ENCODE assay signal across 29 mouse cellular contexts in genomic region chr5:105564761-105565160, GRCm38 (mm10). TPM values are rescaled to one million over a fixed set of nuclear protein-coding genes. Genes with fewer than 3 reads are reported as not detected.
DNase-seq lines count a peak whose midpoint lies in the region; ATAC-seq and TF ChIP-seq lines count a peak whose summit lies in the region.
"Had no signal": no experiment of that assay in that cellular context is flagged by ENCODE, and none has a peak within 500 bp of the region (broad histone marks: within the 10 kb centered on the region; RNA-seq: fewer than 3 reads in every experiment).

No protein-coding gene starts in this region.

- no peak for TF ChIP-seq EP300 in liver, embryonic 14.5 days (IDR thresholded peaks at IDR 0.05; ENCODE audit: low read depth)

- H3K27me3 ChIP-seq in midbrain, embryonic 11.5 days (ENCODE audit: control insufficient read depth, insufficient read depth, low read length): no peaks in the 10 kb centered on the region
- no peaks in the 10 kb centered on the region for H3K27me3 ChIP-seq in midbrain, postnatal 0 days (ENCODE audit: insufficient read depth, low read length)
- no peaks in the 10 kb centered on the region for H3K27me3 ChIP-seq in liver, embryonic 14.5 days (ENCODE audit: control insufficient read depth, insufficient read depth, low read length)
- H3K27me3 ChIP-seq: embryonic facial prominence, embryonic 13.5 days; forebrain, embryonic 13.5 days; heart, embryonic 13.5 days; limb, embryonic 13.5 days; neural tube, embryonic 15.5 days had no signal

- 91% methylated on average over 4 of the region's 4 CpGs for WGBS in midbrain, embryonic 11.5 days
- WGBS in midbrain, postnatal 0 days: 82% methylated on average over 4 of the region's 4 CpGs
- 34% methylated on average over 4 of the region's 4 CpGs for WGBS in liver, embryonic 14.5 days (ENCODE audit: insufficient replicate concordance)

- no peak overlapping the region for H3K9ac ChIP-seq in midbrain, embryonic 11.5 days (ENCODE audit: low read length)
- H3K9ac ChIP-seq in midbrain, postnatal 0 days (replicated peaks; ENCODE audit: low read length, poor library complexity, severe bottlenecking): no peak overlapping the region
- H3K9ac ChIP-seq in liver, embryonic 14.5 days (replicated peaks): peak overlapping the region; percentile 68
- H3K9ac ChIP-seq: embryonic facial prominence, embryonic 13.5 days; forebrain, embryonic 13.5 days; heart, embryonic 13.5 days; limb, embryonic 13.5 days; neural tube, embryonic 15.5 days had no signal

- no peak overlapping the region for H3K4me3 ChIP-seq in midbrain, embryonic 11.5 days (ENCODE audit: low read depth, low read length)
- no peak overlapping the region for H3K4me3 ChIP-seq in midbrain, postnatal 0 days (ENCODE audit: low read depth, low read length)
- no peak overlapping the region for H3K4me3 ChIP-seq in liver, embryonic 14.5 days (ENCODE audit: insufficient read depth in 1 of 2, low read depth in 2 of 2, low read length in 2 of 2)
- H3K4me3 ChIP-seq: embryonic facial prominence, embryonic 13.5 days; forebrain, embryonic 13.5 days; gastrocnemius, adult 2 months; heart, embryonic 13.5 days; limb, embryonic 13.5 days; neural tube, embryonic 15.5 days had no signal

- no peaks in the 10 kb centered on the region for H3K9me3 ChIP-seq in midbrain, embryonic 11.5 days (ENCODE audit: control insufficient read depth, low read length)
- H3K9me3 ChIP-seq in midbrain, postnatal 0 days (ENCODE audit: low read length): no peaks in the 10 kb centered on the region
- no peaks in the 10 kb centered on the region for H3K9me3 ChIP-seq in liver, embryonic 14.5 days (ENCODE audit: control insufficient read depth, low read length)
- H3K9me3 ChIP-seq: embryonic facial prominence, embryonic 13.5 days; forebrain, embryonic 13.5 days; heart, embryonic 13.5 days; limb, embryonic 13.5 days; neural tube, embryonic 15.5 days had no signal

- H3K27ac ChIP-seq in midbrain, embryonic 11.5 days (ENCODE audit: low read depth, low read length): no peak overlapping the region
- no peak overlapping the region for H3K27ac ChIP-seq in midbrain, postnatal 0 days (ENCODE audit: low read depth, low read length)
- peak overlapping the region; percentile 98 for H3K27ac ChIP-seq in liver, embryonic 14.5 days
- H3K27ac ChIP-seq: embryonic facial prominence, embryonic 13.5 days; forebrain, embryonic 13.5 days; gastrocnemius, adult 2 months; heart, embryonic 13.5 days; kidney, postnatal 0 days; limb, embryonic 13.5 days; macrophage; neural tube, embryonic 15.5 days had no signal

- H3K4me2 ChIP-seq in midbrain, embryonic 11.5 days: no peak overlapping the region
- H3K4me2 ChIP-seq in midbrain, postnatal 0 days (ENCODE audit: low read depth, low read length, poor library complexity, severe bottlenecking): no peak overlapping the region
- peak overlapping the region; percentile 60 for H3K4me2 ChIP-seq in liver, embryonic 14.5 days (ENCODE audit: low read depth)
- H3K4me2 ChIP-seq: embryonic facial prominence, embryonic 13.5 days; forebrain, embryonic 13.5 days; heart, embryonic 13.5 days; limb, embryonic 13.5 days; neural tube, embryonic 15.5 days had no signal

- no peak for ATAC-seq in midbrain, embryonic 11.5 days (ENCODE audit: low FRiP score)
- no peak for ATAC-seq in midbrain, postnatal 0 days (ENCODE audit: low FRiP score)
- ATAC-seq in erythroid progenitor cell, adult 5-6 weeks (replicated peaks; ENCODE audit: low FRiP score, poor library complexity, severe bottlenecking): peak; percentile 65
- peak; percentile 29; the same call in 1 of the 2 replicates for ATAC-seq in liver, embryonic 14.5 days (ENCODE audit: insufficient read depth)
- ATAC-seq: forebrain, embryonic 13.5 days; hindbrain, embryonic 16.5 days had no signal

- peak; percentile 23 for DNase-seq in midbrain, embryonic 11.5 days (ENCODE audit: low spot score, missing footprints)
- DNase-seq in midbrain, postnatal 0 days (ENCODE audit: low spot score): no peak
- DNase-seq in liver, embryonic 14.5 days (ENCODE audit: low read depth in 3 of 3, low spot score in 3 of 3): peak; percentile 46 to 51 (median 47)
- no peak for DNase-seq in kidney, postnatal 14 days
- DNase-seq in left cerebral cortex, adult 18-20 months (ENCODE audit: low spot score in 2 of 2): no peak
- no peak for DNase-seq in cerebellum, adult 9-11 months
- DNase-seq: adrenal gland, adult 8-10 months; cerebellum, adult 11-12 months; cerebellum, postnatal 10 days; gastrocnemius, adult 2 months; gastrocnemius, postnatal 36 days; heart, adult 18-20 months; heart, postnatal 14 days; kidney, adult 18-20 months; lung, adult 2 months; lung, postnatal 10 days; midbrain, embryonic 14.5 days; retina, postnatal 1 day; right cerebral cortex, postnatal 14 days; thymus, postnatal 4 days had no signal

- TF ChIP-seq CTCF in midbrain, postnatal 0 days (IDR thresholded peaks at IDR 0.05): no peak
- no peak for TF ChIP-seq CTCF in liver, embryonic 14.5 days (IDR thresholded peaks at IDR 0.05; ENCODE audit: low read depth)

- no peaks in the 10 kb centered on the region for H3K4me1 ChIP-seq in midbrain, embryonic 11.5 days (ENCODE audit: control insufficient read depth, insufficient read depth, low read length)
- H3K4me1 ChIP-seq in midbrain, postnatal 0 days (ENCODE audit: insufficient read depth, low read length): no peaks in the 10 kb centered on the region
- H3K4me1 ChIP-seq in liver, embryonic 14.5 days (replicated peaks; ENCODE audit: control insufficient read depth in 2 of 2, insufficient read depth in 2 of 2, low read length in 1 of 2): peaks cover 50 to 54% of the 10 kb centered on the region in 2 experiments
- H3K4me1 ChIP-seq: embryonic facial prominence, embryonic 13.5 days had no signal

- H3K36me3 ChIP-seq in midbrain, embryonic 11.5 days (ENCODE audit: control insufficient read depth, insufficient read depth, low read length): no peaks in the 10 kb centered on the region
- H3K36me3 ChIP-seq in midbrain, postnatal 0 days (ENCODE audit: insufficient read depth, low read length): no peaks in the 10 kb centered on the region
- H3K36me3 ChIP-seq in liver, embryonic 14.5 days (replicated peaks; ENCODE audit: control insufficient read depth, insufficient read depth, low read depth): peaks cover 3% of the 10 kb centered on the region; the same call in 1 of the 2 replicates
- H3K36me3 ChIP-seq: limb, embryonic 13.5 days; neural tube, embryonic 15.5 days had no signal

RNA-seq across cellular contexts. Expression of gene Lrrc8c, which starts 45.6 kb away (rescaled TPM):
- polyA plus RNA-seq in midbrain, embryonic 11.5 days (2014; fragmentation: Nextera tagmentation; extraction: Ambion mirVana): 12.4 and 12.8 TPM in 2 replicates
- 11.4 and 11.6 TPM in 2 replicates for total RNA-seq in midbrain, postnatal 0 days (2014; rRNA removed)
- 10.8 and 14.7 TPM in 2 replicates for polyA plus RNA-seq in midbrain, postnatal 0 days (2015; fragmentation: Nextera tagmentation; extraction: Ambion mirVana)
- total RNA-seq in erythroid progenitor cell, adult 5-6 weeks (2015; ENCODE audit: low replicate concordance): 64.2 and 74.2 TPM in 2 replicates
- total RNA-seq in erythroid progenitor cell, adult 5-6 weeks (2017; ENCODE audit: low replicate concordance): 19.6 and 22.8 TPM in 2 replicates
- 6.2 and 6.5 TPM in 2 replicates for polyA plus RNA-seq in liver, embryonic 14.5 days (2012; rRNA removed)
- polyA plus RNA-seq in liver, embryonic 14.5 days (2014; fragmentation: Nextera tagmentation; extraction: Ambion mirVana): 18.0 and 22.4 TPM in 2 replicates
- 10 to 100 TPM; 30.7 to 31.0 TPM for total RNA-seq in left cerebral cortex, adult 18-20 months (2021)

Comparison
In these comparisons a context has a peak if more than half of its experiments do, and no peak if none do; other contexts are left out.
1. DNase-seq: peak in midbrain, embryonic 11.5 days (single experiment) and liver, embryonic 14.5 days (3 of 3); none in midbrain, postnatal 0 days (single experiment), kidney, postnatal 14 days (single experiment), left cerebral cortex, adult 18-20 months (0 of 2) and cerebellum, adult 9-11 months (single experiment).
2. ATAC-seq: peak in erythroid progenitor cell, adult 5-6 weeks (single experiment) and liver, embryonic 14.5 days (single experiment); none in midbrain, embryonic 11.5 days (single experiment) and midbrain, postnatal 0 days (single experiment).